Mouse (Mus musculus) ES-E14 (cell line): Measurements from ENCODE around the gene Hpn. TPM values are rescaled to one million over a fixed set of nuclear protein-coding genes. Genes with fewer than 3 reads are reported as not detected.

Source experiments
- DNase-seq: peaks from one replicate; pipeline ENCODE4 v3.0.0-alpha.2; 2013; ENCODE audit warnings: low read depth, low spot score
- H3K27ac ChIP-seq: 2 replicates; pipeline ENCODE4 v1.5.1; 2012; ENCODE audit warnings: low read depth, mild to moderate bottlenecking, low read length, moderate library complexity, mixed read lengths; ENCODE audit not compliant: poor library complexity, insufficient read depth, severe bottlenecking
- H3K36me3 ChIP-seq: 2 replicates; pipeline ENCODE4 v1.6.1; 2012; ENCODE audit warnings: mild to moderate bottlenecking, low read length, moderate library complexity, mixed read lengths; ENCODE audit not compliant: control insufficient read depth, poor library complexity, insufficient read depth, severe bottlenecking
- H3K4me1 ChIP-seq, 2 experiments: fragments of 150-350 bp in 1 of 2; sonication (generic) in 1 of 2; 2 replicates each; pipeline ENCODE4 v1.6.1; 2012; ENCODE audit warnings: low read length in 2 of 2, mild to moderate bottlenecking in 1 of 2, mixed read lengths in 1 of 2; ENCODE audit not compliant: control insufficient read depth in 2 of 2, insufficient read depth in 2 of 2, poor library complexity in 1 of 2
- H3K4me3 ChIP-seq, 2 experiments: fragments of 150-350 bp in 1 of 2; sonication (generic) in 1 of 2; 2 replicates each; pipeline ENCODE4 v1.5.1; 2012; ENCODE audit warnings: low read length in 2 of 2, low read depth in 1 of 2, mild to moderate bottlenecking in 1 of 2, mixed read lengths in 1 of 2; ENCODE audit not compliant: insufficient read depth in 1 of 2, poor library complexity in 1 of 2, severe bottlenecking in 1 of 2
- H3K9ac ChIP-seq: 2 replicates; pipeline ENCODE4 v1.6.1; 2012; ENCODE audit warnings: low read depth, mild to moderate bottlenecking, low read length, mixed read lengths; ENCODE audit not compliant: poor library complexity, insufficient read depth, severe bottlenecking
- H3K9me3 ChIP-seq: fragments of 150-350 bp; sonication (generic); 2 replicates; pipeline ENCODE4 v1.6.1; 2012; ENCODE audit warnings: low read depth, mild to moderate bottlenecking, low read length; ENCODE audit not compliant: control insufficient read depth, insufficient read depth
- CHD2 ChIP-seq: IDR thresholded peaks from 2 replicates; pipeline ENCODE4 v1.6.1; 2014; ENCODE audit warnings: mild to moderate bottlenecking, low read depth, low read length, inconsistent platforms
- HCFC1 ChIP-seq: IDR thresholded peaks from 2 replicates; pipeline ENCODE4 v1.6.1; 2012; ENCODE audit warnings: low read length, inconsistent platforms, borderline replicate concordance; ENCODE audit not compliant: insufficient read depth
- MAFK ChIP-seq: IDR thresholded peaks from 2 replicates; pipeline ENCODE4 v1.6.1; 2014; ENCODE audit warnings: mild to moderate bottlenecking, low read depth, low read length, inconsistent platforms; ENCODE audit not compliant: insufficient read depth
- ZC3H11A ChIP-seq: IDR thresholded peaks from 2 replicates; pipeline ENCODE4 v1.6.1; 2012; ENCODE audit warnings: low read depth, mild to moderate bottlenecking, inconsistent platforms, low read length, borderline replicate concordance
- ZNF384 ChIP-seq: IDR thresholded peaks from 2 replicates; pipeline ENCODE4 v1.6.1; 2012; ENCODE audit warnings: low read depth, low read length, inconsistent platforms
- in situ Hi-C, 2 experiments: fragments of 600-800 bp; cut with MboI; formaldehyde crosslinking; loops; one replicate each; pipeline ENCODE4 v1.15.1; 2025; ENCODE audit warnings: low sequenced_read_pairs in 2 of 2, inconsistent platforms in 1 of 2; ENCODE audit not compliant: unreplicated experiment in 2 of 2
- total RNA-seq: library from RNA; depleted of rRNA; stranded (reverse); fragments of 300-350 nt; gene quantifications from 2 replicates; pipeline ENCODE4 v1.2.3, GENCODE M21; 2012

Hpn gene
- total RNA-seq, 1 experiment = 14.5 TPM

- Histone ChIP-seq H3K36me3 (no peaks in the 10 kb centered on the region), H3K4me1 (peaks cover 0 to 9% of the 10 kb centered on the region in 2 experiments; a peak in 2 of 4 replicates), H3K27ac (no peak overlapping the region), H3K4me3 (no peak overlapping the region), H3K9ac (no peak overlapping the region), H3K9me3 (no peaks in the 10 kb centered on the region)
- no peak for DNase-seq
- TF ChIP-seq ZC3H11A (no peak), HCFC1 (no peak), MAFK (no peak), CHD2 (no peak), ZNF384 (no peak)
- in situ Hi-C loops = no loop called here
Measured at GRCm38 (mm10) chr7:31054661-31055320, 60.3 kb downstream of the Hpn start.

GRCm38 (mm10) chr7:31053882-31054447 lies 61.1 kb downstream of the Hpn start:
- Histone ChIP-seq H3K4me3 (no peak overlapping the region), H3K9ac (no peak overlapping the region), H3K4me1 (peaks cover 0 to 6% of the 10 kb centered on the region in 2 experiments; a peak in 1 of 4 replicates), H3K9me3 (no peaks in the 10 kb centered on the region), H3K36me3 (no peaks in the 10 kb centered on the region), H3K27ac (no peak overlapping the region)
- in situ Hi-C loops = no loop called here
- TF ChIP-seq ZC3H11A (no peak), ZNF384 (no peak), MAFK (no peak), HCFC1 (no peak), CHD2 (no peak)
- no peak for DNase-seq

- in situ Hi-C loops = no loop called here
- Histone ChIP-seq H3K9ac (no peak overlapping the region), H3K27ac (no peak overlapping the region)
Measured at GRCm38 (mm10) chr7:31052636-31053434, 62.3 kb downstream of the Hpn start.

GRCm38 (mm10) chr7:31052251-31052635 lies 62.8 kb downstream of the Hpn start:
- H3K9ac ChIP-seq = no peak overlapping the region
- H3K9me3 ChIP-seq = no peaks in the 10 kb centered on the region
- DNase-seq = no peak
- in situ Hi-C loops = no loop called here
- no peak overlapping the region for H3K27ac ChIP-seq
- peak overlapping the region; percentile 35 to 42; a peak in 2 of 4 replicates for H3K4me3 ChIP-seq
- TF ChIP-seq HCFC1 (no peak), ZC3H11A (no peak), CHD2 (no peak), ZNF384 (no peak), MAFK (no peak)
- peaks cover 0 to 6% of the 10 kb centered on the region in 2 experiments; a peak in 1 of 4 replicates for H3K4me1 ChIP-seq
- no peaks in the 10 kb centered on the region for H3K36me3 ChIP-seq

More at GRCm38 (mm10) chr7:31052636-31053434, 62.3 kb downstream of the Hpn start:
- Histone ChIP-seq H3K36me3 (no peaks in the 10 kb centered on the region), H3K4me1 (peaks cover 0 to 6% of the 10 kb centered on the region in 2 experiments; a peak in 1 of 4 replicates), H3K4me3 (peak overlapping the region; percentile 35 to 42; a peak in 3 of 4 replicates), H3K9me3 (no peaks in the 10 kb centered on the region)
- DNase-seq = peak; percentile 79
- TF ChIP-seq CHD2 (no peak), ZC3H11A (no peak), MAFK (no peak), HCFC1 (no peak), ZNF384 (no peak)
